Mouse (Mus musculus) monocyte, adult 5-6 weeks (primary cell): Measurements from ENCODE around the gene Frmd3. TPM values are rescaled to one million over a fixed set of nuclear protein-coding genes. Genes with fewer than 3 reads are reported as not detected.
"Not testable (repeated sequence)": the region's sequence is repeated elsewhere in the genome, so short reads cannot be mapped to it uniquely, and the experiment has no call there.

ENCODE experiments used
- ATAC-seq: fragments of 153-309, 156-312 bp; replicated peaks from 2 replicates; pipeline ENCODE4 v1.8.0; 2017; ENCODE audit warnings: mild to moderate bottlenecking; ENCODE audit not compliant: low TSS enrichment, insufficient number of reproducible peaks, severe bottlenecking, poor library complexity, low FRiP score
- total RNA-seq: library from RNA; stranded (forward); fragments of 200-1000, 200-491, 200-594 nt; gene quantifications from 3 replicates; pipeline ENCODE4 v1.2.3, GENCODE M21; 2017

Gene Frmd3
- total RNA-seq = not detected in 3 replicates

DNA sequence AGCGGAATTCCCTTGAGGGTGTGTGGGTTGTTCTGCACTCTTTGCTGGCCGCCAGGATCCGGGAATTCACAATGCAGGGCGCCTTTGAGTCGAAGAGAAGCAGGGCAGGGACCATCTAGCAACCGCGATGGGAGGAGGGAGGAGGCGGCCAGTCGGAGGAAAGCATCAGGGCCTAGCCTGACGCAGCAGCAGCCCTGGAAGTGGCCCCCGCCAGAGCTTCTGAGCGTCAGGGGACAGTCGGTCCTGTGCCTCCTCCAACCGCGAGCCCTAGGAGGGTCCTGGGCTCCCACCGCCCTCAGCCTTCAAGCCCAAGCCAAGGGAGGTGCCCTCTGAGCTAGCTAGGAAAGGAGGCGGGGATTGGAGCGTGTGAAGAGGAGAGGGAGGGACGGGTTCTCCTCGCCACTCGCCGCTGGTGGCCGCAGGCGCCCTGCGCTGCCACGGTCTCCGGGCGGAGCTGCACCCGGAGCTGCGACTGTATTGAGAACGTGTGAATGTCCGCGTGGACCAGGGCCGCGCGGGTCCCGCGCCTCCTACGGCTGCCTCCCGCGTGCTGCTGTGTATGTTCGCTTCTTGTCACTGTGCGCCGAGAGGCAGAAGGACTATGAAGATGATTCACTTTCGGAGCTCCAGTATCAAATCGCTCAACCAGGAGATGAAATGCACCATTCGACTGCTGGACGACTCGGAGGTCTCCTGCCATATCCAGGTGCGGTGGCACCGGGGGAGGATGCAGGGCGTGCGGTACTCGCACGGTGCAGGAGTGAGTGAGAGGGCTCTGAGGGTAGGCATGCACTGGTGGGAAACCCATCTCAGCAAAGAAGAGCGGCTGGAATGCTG, at the start of gene Frmd3:
TSS of gene Frmd3 (plus strand) at position 232 of the 837 bp plus-strand sequence.
- ATAC-seq = no peak

DNA sequence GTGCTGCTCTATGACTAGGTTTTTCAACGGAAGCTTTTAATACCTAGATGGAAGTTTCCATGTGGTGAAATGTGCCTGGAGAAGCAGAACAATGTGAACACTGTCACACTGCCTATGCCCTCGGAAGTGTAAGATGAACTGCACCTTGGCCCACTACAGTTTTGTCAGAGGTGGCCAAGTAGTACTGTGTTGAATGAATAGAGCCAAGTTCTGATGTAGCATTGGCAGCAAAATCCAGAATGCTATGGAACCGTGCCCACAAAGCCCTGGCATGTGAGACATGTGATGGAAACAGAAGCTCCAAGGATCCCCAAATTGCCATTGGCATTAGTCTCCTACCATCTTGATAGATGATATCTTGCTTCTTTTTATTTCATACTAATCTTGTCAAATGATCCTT, 32.8 kb upstream of the Frmd3 start:
- no peak for ATAC-seq

- ATAC-seq = no peak
Measured at GRCm38 (mm10) chr4:74012277-74012676, 965 bp upstream of the Frmd3 start.

DNA sequence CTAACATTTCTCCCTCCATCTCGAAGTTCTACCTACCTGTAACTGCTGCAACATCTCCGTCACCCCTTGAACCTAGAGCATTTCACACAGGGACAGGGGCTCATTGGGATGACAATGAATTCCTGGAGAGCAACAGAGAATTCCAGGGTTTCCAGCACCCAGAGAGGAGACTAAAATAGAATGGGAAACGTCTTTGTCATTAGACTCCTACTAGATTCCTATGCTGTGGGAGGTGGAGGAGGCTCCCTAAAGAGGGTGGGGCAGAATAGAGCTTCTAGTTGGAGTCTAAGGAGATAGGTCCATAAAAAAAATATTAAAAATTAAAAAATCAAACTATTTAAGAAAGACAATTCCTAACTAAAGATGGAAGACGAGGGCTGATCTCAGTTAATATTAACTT, 542 bp upstream of the Frmd3 start:
- ATAC-seq = no peak

DNA sequence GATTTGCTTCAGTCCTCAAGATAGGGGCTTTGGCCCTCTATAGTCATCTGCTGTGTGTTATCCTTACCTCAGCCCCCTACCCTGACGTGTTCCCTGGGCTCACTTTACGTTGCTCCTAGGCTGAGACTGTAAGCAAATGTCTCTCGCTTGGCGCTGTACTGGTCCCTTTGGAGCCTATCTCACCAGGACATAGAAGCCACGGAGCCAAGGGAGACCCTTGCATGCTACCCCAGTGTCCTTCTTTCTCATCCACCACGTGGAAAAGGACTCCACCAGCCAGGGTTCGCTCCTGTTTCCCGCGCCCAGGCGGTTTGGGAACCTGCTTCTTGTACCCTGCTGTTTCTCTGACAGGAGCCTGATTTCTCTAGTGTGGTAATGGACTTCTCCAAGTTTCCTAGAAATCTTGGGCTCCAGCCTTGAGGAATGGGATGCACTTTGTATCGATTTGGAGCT, 832 bp downstream of the Frmd3 start:
- ATAC-seq = no peak

GRCm38 (mm10) chr4:74020084-74020483, 6.8 kb downstream of the Frmd3 start:
- no peak for ATAC-seq

- no peak for ATAC-seq
Measured at GRCm38 (mm10) chr4:74043226-74043625, 30.0 kb downstream of the Frmd3 start.

DNA sequence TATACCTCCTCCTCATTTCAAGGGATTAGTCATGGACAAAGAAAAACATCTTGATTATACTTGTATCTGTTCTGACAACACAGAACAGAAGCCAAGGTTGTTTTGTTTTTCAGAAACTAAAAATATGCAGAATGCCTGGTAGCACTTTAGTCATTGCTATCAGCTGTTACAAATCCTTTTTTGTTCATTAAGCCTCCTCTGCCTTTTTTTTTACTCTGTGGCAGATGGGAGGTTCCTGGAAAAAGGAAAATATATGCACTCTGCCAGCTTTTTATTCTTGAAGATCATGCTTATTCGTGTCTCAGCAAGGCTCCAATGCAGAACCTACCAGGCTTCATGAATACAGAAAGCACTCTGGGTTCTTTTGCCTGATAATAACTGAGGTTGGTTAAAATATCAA, 38.5 kb downstream of the Frmd3 start:
- no peak for ATAC-seq

DNA sequence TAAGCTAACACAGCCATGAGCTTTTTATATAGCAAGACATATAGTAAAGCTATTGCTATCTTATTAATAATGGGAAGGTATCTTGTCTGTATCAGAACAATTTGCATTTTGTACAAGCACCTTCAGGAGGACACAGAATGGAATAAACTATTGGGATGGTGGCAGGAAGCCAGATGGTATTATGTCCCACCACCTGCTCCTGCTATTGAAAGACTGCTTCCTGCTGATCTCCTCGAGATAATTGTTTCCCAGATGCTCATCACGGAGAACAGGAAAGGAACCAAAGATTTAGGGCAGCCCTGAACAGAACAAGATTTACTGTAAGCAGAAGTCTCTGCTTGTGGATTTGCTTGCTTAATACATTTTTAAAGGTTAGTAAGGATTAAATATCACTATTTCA, 63.5 kb downstream of the Frmd3 start:
- no peak for ATAC-seq

DNA sequence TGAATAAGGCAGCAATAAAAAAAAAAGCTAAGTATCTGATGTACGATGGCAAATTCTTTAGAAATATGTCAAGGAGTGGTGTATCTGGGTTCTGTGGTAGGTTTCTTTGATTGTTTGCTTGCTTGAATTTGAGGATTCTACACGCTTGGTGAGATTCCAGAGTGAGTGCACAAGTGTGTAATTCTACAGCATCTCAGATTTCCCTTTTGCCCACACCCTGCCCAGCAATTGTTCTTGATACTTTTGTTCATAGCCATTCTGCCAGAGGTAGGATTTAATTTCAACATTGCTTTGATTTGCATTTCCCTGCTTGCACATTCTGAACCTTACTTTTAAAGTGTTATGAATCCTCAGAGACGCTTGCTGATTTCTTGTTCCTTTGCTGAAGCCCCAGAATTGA, 97.6 kb downstream of the Frmd3 start:
- ATAC-seq = no peak

- no peak for ATAC-seq
Measured at GRCm38 (mm10) chr4:74191528-74191927, 178.3 kb downstream of the Frmd3 start.

DNA sequence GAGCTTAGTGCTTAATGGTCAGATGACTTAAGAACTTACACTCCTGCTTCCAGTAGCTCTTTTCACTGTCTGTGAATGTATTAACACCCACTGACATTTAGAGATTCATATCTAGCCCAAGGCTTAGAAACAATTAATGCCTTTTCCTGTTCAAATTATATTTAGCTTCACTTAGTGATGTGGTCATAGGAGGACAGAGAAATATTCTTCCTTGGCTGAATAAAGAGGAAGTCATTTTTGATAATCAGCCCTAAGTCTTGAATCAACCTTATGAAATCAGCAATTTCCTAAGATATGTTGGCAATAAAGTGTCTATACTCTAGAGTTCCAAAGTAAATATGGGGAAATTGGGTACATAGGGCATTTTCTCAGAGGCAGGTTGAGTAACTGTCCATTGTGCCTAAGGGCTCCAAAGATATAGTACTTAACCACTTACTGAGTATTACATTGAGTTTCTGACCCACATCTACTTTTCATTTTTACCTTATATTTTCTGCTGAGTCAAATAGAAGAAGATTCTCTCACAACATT, 188.1 kb downstream of the Frmd3 start:
- no peak for ATAC-seq

DNA sequence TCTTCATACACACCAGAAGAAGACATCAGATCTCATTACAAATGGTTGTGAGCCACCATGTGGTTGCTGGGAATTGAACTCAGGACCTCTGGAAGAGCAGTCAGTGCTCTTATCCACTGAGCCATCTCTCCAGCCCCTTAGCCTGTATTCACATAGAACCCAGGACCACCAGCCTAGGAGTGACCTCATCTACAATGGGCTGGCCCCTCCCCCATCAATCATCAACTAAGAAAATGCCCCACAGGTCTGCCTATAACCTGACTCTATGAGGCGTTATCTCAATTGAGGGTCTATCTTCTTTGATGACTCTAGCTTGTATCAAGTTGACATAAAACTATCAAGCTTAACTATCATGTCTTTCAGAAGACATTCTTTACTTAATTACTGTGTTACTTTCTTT, 208.5 kb downstream of the Frmd3 start:
- ATAC-seq = not testable (repeated sequence)

GRCm38 (mm10) chr4:74222360-74222759, 209.1 kb downstream of the Frmd3 start:
- ATAC-seq = no peak

- ATAC-seq = no peak
Measured at GRCm38 (mm10) chr4:74224210-74224609, 211.0 kb downstream of the Frmd3 start.

GRCm38 (mm10) chr4:74230994-74231393, 217.8 kb downstream of the Frmd3 start:
- ATAC-seq = no peak

- ATAC-seq = peak; percentile 31; the same call in 1 of the 2 replicates
Measured at GRCm38 (mm10) chr4:74231405-74231804, 218.2 kb downstream of the Frmd3 start.

- ATAC-seq = no peak
Measured at GRCm38 (mm10) chr4:74233534-74233933, 220.3 kb downstream of the Frmd3 start.

- no peak for ATAC-seq
Measured at GRCm38 (mm10) chr4:74242176-74242575, 228.9 kb downstream of the Frmd3 start, which contains the start of gene Kdm4c. TSS of gene Kdm4c (plus strand) at chr4:74242497.
